Mouse (Mus musculus) liver, embryonic 14.5 days (tissue): ENCODE measurements around the gene Edem3.

Experiments
- CTCF ChIP-seq: IDR thresholded peaks from 2 replicates; pipeline ENCODE4 v1.5.1; 2016; ENCODE audit warnings: antibody characterized with exemption, low read depth, control low read depth
- EP300 ChIP-seq: IDR thresholded peaks from 2 replicates; pipeline ENCODE4 v1.6.1; 2016; ENCODE audit warnings: antibody characterized with exemption, low read depth

GRCm38 (mm10) chr1:151819190-151819589, 64.0 kb downstream of the Edem3 start:
- TF ChIP-seq CTCF (no peak), EP300 (no peak)
